Mouse (Mus musculus) ES-Bruce4 (cell line): ENCODE results near the gene Tex9.

ENCODE experiments used
- CTCF ChIP-seq: IDR thresholded peaks from one replicate; pipeline ENCODE4 v1.8.1; 2011; ENCODE audit warnings: low read depth, low read length
- EP300 ChIP-seq: IDR thresholded peaks from 2 replicates; pipeline ENCODE4 v1.6.1; 2011; ENCODE audit warnings: low read depth, low read length; ENCODE audit not compliant: insufficient read depth

GRCm38 (mm10) chr9:72537086-72537485 lies 45.1 kb upstream of the Tex9 start:
- TF ChIP-seq EP300, result no peak
- TF ChIP-seq CTCF, result no peak
